Mouse (Mus musculus) bone marrow macrophage, adult 2 months (primary cell): Measurements from ENCODE around the gene Cbx6. TPM values are rescaled to one million over a fixed set of nuclear protein-coding genes. Genes with fewer than 3 reads are reported as not detected.
A peak's percentile ranks its signal among the peaks of the same experiment; 100 is the strongest.

Experiments used
- H3K27ac ChIP-seq: 2 replicates; pipeline ENCODE4 v1.5.1; 2012; ENCODE audit warnings: low read depth, low read length; ENCODE audit not compliant: insufficient read depth
- H3K4me1 ChIP-seq: 2 replicates; pipeline ENCODE4 v1.6.1; 2012; ENCODE audit warnings: low read length; ENCODE audit not compliant: control insufficient read depth, insufficient read depth
- H3K4me3 ChIP-seq: 2 replicates; pipeline ENCODE4 v1.5.1; 2012; ENCODE audit warnings: mild to moderate bottlenecking, low read length, moderate library complexity; ENCODE audit not compliant: insufficient read depth
- CTCF ChIP-seq: IDR thresholded peaks from 2 replicates; pipeline ENCODE4 v1.5.1; 2012; ENCODE audit warnings: low read depth, mild to moderate bottlenecking, low read length, moderate library complexity
- POLR2A ChIP-seq: IDR thresholded peaks from 2 replicates; pipeline ENCODE4 v1.6.1; 2012; ENCODE audit warnings: mild to moderate bottlenecking, low read depth, low read length, borderline replicate concordance
- polyA plus RNA-seq: library from polyadenylated mRNA; stranded (reverse); fragments of >200 nt; gene quantifications from 2 replicates; pipeline ENCODE4 v1.2.4, GENCODE M21; 2012; ENCODE audit not compliant: missing spikeins, insufficient read depth, insufficient read length

Cbx6 gene
- polyA plus RNA-seq, 1 experiment = 7.9 TPM

DNA sequence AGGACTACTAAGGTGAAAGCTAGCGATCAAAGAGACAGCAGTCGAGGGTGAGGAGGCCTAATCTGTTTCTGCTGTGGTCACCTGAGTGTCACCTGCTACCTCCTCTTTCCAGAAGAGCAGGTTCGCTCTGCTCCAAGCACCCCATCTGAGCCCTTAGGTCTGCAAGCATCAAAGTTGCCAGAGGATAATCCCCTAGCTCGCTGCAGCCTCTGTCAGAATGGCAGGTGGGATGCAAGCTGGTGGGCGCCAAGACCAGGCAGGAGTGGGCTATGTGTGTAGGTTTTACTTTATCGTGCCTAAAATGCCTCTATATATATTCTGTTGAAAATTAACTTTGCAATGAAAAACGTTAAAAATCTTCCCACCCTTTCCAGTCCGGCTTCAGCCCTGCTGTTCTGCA lies 29.2 kb downstream of the Cbx6 start:
- TF ChIP-seq CTCF = no peak
- TF ChIP-seq POLR2A = no peak
- no peak overlapping the region for H3K27ac ChIP-seq
- H3K4me1 ChIP-seq = no peaks in the 10 kb centered on the region
- H3K4me3 ChIP-seq = 0 out of 2 replicates have a peak overlapping the region, but pooled peaks have one; percentile 56

GRCm38 (mm10) chr15:79804352-79805071 lies 30.0 kb downstream of the Cbx6 start, which contains the start of gene Nptxr:
TSS of gene Nptxr (minus strand) at chr15:79804766.
- TF ChIP-seq CTCF = no peak
- TF ChIP-seq POLR2A = no peak
- Histone ChIP-seq H3K27ac (no peak within 1 kb of the TSS), H3K4me1 (no peaks in the 10 kb centered on the region), H3K4me3 (peak within 1 kb of the TSS; percentile 56)

DNA sequence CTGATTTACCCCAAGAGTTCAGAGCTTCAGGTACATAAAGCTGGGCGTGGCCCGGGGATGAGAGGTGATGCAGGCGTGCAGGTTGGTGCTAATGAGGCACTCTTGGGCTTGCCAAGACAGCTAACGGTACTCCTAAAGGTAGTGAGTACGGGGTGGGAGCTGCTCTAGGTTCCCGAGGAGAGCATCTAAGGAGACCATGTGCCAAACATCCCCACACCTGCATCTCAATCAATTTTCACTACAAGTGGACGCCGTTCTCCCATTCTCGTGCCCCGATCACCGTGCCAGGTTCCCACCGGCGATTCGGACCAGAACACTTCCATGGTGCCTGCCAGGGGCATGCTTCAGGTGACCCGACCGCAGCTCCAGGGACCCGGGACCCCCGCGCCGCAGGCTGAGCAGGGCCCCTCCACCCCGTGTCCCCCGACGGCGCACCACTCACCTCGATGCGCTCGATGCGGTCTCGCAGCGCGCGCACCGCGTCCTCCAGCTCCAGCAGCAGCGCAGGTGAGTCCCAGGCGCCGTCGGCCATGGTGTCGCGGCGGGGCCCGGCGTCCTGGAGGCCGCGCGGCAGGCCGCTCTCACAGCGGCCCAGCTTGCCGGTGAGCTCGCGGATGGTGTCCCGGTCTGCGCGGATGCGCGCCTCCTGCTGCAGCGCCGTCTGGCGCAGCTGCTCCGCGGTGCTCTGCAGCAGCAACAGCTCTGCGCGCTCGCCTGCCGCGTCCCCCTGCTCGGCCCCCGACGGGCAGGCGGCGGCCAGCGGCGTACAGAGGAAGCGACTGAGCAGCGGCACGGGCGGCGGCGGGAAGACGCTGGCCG lies 30.7 kb downstream of the Cbx6 start:
- no peak for TF ChIP-seq CTCF
- no peak for TF ChIP-seq POLR2A
- Histone ChIP-seq H3K4me1 (no peaks in the 10 kb centered on the region), H3K4me3 (peak overlapping the region; percentile 56), H3K27ac (no peak overlapping the region)

DNA sequence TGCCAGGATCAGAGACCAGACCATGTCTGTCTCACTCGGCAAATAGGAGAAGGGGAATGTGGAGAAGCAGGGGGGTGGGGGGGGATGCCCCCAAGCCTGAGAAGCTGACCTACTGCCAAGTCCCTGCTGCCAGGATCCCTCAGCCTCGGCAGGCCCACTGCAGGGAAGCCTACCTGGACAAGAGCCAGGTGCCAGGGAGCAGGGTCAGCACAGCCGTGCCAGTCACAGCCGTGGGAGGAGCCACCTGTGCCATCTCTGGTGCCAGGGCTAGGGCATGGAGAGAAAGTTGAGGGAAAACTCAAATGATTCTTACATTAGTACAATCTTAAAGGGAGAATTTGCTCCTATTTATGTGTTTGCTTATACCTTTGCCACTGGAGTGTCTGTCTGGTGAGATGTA lies 32.2 kb downstream of the Cbx6 start:
- TF ChIP-seq CTCF (no peak), POLR2A (no peak)

GRCm38 (mm10) chr15:79801646-79802045 lies 32.8 kb downstream of the Cbx6 start:
- no peak for TF ChIP-seq CTCF
- TF ChIP-seq POLR2A = no peak
- no peak overlapping the region for H3K27ac ChIP-seq
- no peaks in the 10 kb centered on the region for H3K4me1 ChIP-seq
- H3K4me3 ChIP-seq = no peak overlapping the region

More for the DNA sequence above, 32.2 kb downstream of the Cbx6 start:
- H3K4me1 ChIP-seq = no peaks in the 10 kb centered on the region
- no peak overlapping the region for H3K4me3 ChIP-seq
- H3K27ac ChIP-seq = no peak overlapping the region

DNA sequence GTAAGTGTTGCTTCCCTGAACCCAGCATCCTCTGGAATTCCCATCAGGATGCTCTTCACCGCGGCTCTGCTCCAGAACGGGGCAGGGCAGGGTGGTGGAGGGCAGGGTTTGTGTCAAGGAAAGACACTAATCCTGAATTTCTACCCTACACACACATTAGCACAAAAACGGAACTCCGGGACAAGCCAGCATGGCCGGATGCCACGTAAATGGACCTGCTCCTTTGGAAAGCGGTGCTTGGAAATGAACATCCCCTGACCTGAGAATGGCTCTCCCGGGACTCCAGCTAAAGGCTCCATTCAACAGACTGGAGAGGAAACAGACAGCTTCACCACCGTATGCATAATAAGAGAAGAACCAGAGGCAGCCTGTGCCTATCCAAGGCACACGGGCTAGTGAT lies 33.8 kb downstream of the Cbx6 start:
- TF ChIP-seq POLR2A (no peak), CTCF (no peak)
- no peak overlapping the region for H3K27ac ChIP-seq
- H3K4me1 ChIP-seq = no peaks in the 10 kb centered on the region
- no peak overlapping the region for H3K4me3 ChIP-seq

DNA sequence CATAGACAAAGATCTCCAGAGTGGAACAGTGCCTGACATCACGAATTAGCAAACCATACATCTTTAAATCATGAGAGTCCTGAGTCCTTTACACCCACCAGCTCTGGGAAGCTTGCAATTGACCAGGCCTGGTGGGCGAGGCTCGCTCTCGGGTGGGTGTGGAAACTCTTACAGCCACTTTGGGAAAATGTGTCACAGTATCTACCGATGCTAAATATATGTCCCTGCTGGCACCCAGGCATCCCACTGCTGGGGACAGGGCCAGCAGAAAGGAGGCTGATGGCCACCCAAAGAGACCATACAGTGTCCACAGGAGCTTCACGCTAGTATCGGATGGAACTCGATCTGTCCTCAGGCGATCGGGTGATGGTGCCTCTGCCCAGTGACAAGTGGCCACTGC lies 35.9 kb downstream of the Cbx6 start:
- TF ChIP-seq CTCF (no peak), POLR2A (no peak)
- Histone ChIP-seq H3K27ac (no peak overlapping the region), H3K4me1 (no peaks in the 10 kb centered on the region), H3K4me3 (no peak overlapping the region)

GRCm38 (mm10) chr15:79797680-79798079 lies 36.8 kb downstream of the Cbx6 start:
- Histone ChIP-seq H3K4me1 (no peaks in the 10 kb centered on the region), H3K4me3 (no peak overlapping the region), H3K27ac (no peak overlapping the region)
- no peak for TF ChIP-seq CTCF
- no peak for TF ChIP-seq POLR2A

DNA sequence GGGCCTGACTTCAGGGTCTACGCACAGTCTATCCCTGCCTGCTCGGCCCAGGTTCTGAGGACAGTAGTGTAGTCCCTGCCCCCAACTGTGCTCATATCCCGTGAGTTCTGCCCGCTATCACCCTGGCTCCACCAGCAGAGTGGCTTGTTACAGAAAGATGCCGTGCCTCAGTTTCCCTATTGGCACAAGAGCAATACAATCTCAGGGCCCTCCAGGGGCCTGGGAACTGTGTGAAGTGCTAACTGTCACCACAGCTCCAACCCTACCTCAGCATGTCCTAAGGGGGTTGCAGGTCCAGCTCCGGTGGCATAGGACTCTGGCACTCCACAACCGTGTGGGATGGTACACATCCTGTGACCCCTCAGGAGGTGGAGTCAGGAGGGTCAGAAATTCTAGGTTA lies 37.4 kb downstream of the Cbx6 start:
- no peak overlapping the region for H3K27ac ChIP-seq
- TF ChIP-seq POLR2A (no peak), CTCF (no peak)
- H3K4me3 ChIP-seq = no peak overlapping the region
- H3K4me1 ChIP-seq = no peaks in the 10 kb centered on the region

DNA sequence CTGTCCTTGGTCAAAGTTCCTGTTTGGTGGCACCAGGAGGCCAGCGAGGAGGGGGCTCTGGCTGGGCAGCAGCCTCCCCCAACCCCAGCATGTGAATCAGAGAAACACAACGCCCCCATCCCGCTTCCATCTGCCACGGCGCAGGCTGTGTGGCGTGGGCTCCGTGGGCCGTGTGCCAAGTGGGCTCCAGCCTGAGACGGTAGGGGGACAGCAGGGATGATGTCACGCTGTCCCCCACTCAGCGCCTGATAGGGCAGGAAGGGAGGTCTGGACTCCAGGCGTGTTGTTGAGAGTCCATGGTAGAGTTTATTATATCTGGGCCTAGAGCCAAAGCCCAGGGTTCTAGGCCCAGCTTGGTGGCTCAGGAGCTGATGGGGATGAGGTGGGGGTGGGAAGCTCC lies 38.2 kb downstream of the Cbx6 start:
- H3K27ac ChIP-seq = no peak overlapping the region
- no peaks in the 10 kb centered on the region for H3K4me1 ChIP-seq
- TF ChIP-seq POLR2A = no peak
- TF ChIP-seq CTCF = no peak
- H3K4me3 ChIP-seq = no peak overlapping the region
